Mouse (Mus musculus) liver, embryonic 14.5 days (tissue): Measurements from ENCODE around the gene Hist1h1e. TPM values are rescaled to one million over a fixed set of nuclear protein-coding genes. Genes with fewer than 3 reads are reported as not detected.

ENCODE experiments used
- ATAC-seq: fragments of 200-750 bp; cut with Nextera tagmentation; 2 replicates; pipeline ENCODE4 v1.8.0; 2017; ENCODE audit warnings: moderate number of reproducible peaks, mild to moderate bottlenecking, moderate library complexity; ENCODE audit not compliant: insufficient read depth
- DNase-seq, 3 experiments: peaks; one replicate each; pipeline ENCODE4 v3.0.0-alpha.2; 2012 to 2013; ENCODE audit warnings: low read depth in 3 of 3, low spot score in 3 of 3
- H3K27ac ChIP-seq: fragments of 300-500 bp; sonication (generic); 2 replicates; pipeline ENCODE4 v1.5.1; 2014; ENCODE audit warnings: moderate library complexity, mild to moderate bottlenecking, control low read depth, inconsistent platforms
- H3K27me3 ChIP-seq: fragments of 300-500 bp; sonication (generic); 2 replicates; pipeline ENCODE4 v1.6.1; 2014; ENCODE audit warnings: mild to moderate bottlenecking, low read length, moderate library complexity; ENCODE audit not compliant: control insufficient read depth, insufficient read depth
- H3K36me3 ChIP-seq: fragments of 300-500 bp; sonication (generic); replicated peaks from 2 replicates; pipeline ENCODE4 v1.6.1; 2014; ENCODE audit warnings: low read depth; ENCODE audit not compliant: control insufficient read depth, insufficient read depth
- H3K4me1 ChIP-seq, 2 experiments: fragments of 200-500 bp in 1 of 2; fragments of 300-500 bp in 1 of 2; sonication (generic) in 1 of 2; replicated peaks; 2 replicates each; pipeline ENCODE4 v1.6.1; 2012 to 2014; ENCODE audit warnings: antibody characterized with exemption in 1 of 2, inconsistent platforms in 1 of 2, low read length in 1 of 2; ENCODE audit not compliant: control insufficient read depth in 2 of 2, insufficient read depth in 2 of 2
- H3K4me2 ChIP-seq: fragments of 300-500 bp; sonication (generic); 2 replicates; pipeline ENCODE4 v1.6.1; 2014; ENCODE audit warnings: low read depth, mild to moderate bottlenecking, control low read depth, moderate library complexity
- H3K4me3 ChIP-seq, 2 experiments: fragments of 200-500 bp in 1 of 2; fragments of 300-500 bp in 1 of 2; sonication (generic) in 1 of 2; 2 replicates each; pipeline ENCODE4 v1.5.1; 2012 to 2014; ENCODE audit warnings: low read depth in 2 of 2, low read length in 2 of 2, mild to moderate bottlenecking in 2 of 2, control low read depth in 1 of 2, inconsistent platforms in 1 of 2, moderate library complexity in 1 of 2; ENCODE audit not compliant: insufficient read depth in 1 of 2
- H3K9ac ChIP-seq: fragments of 300-500 bp; sonication (generic); replicated peaks from 2 replicates; pipeline ENCODE4 v1.6.1; 2014; ENCODE audit warnings: mild to moderate bottlenecking, control low read depth, moderate library complexity
- H3K9me3 ChIP-seq: fragments of 300-500 bp; sonication (generic); 2 replicates; pipeline ENCODE4 v1.6.1; 2016; ENCODE audit warnings: low read length, mixed read lengths; ENCODE audit not compliant: control insufficient read depth
- CTCF ChIP-seq: IDR thresholded peaks from 2 replicates; pipeline ENCODE4 v1.5.1; 2016; ENCODE audit warnings: antibody characterized with exemption, low read depth, control low read depth
- EP300 ChIP-seq: IDR thresholded peaks from 2 replicates; pipeline ENCODE4 v1.6.1; 2016; ENCODE audit warnings: antibody characterized with exemption, low read depth
- WGBS: fragments of 180-500 bp; shearing (Covaris S2); extraction: QIAGEN DNeasy Blood & Tissue Kit; methylation state at CpG from one replicate; pipeline ENCODE4 v1.1.7; 2014; ENCODE audit not compliant: insufficient replicate concordance; 5-methylcytosine and 5-hydroxymethylcytosine counted together
- polyA plus RNA-seq, 2 experiments: library from polyadenylated mRNA; depleted of rRNA in 1 of 2; stranded (reverse) in 1 of 2; unstranded in 1 of 2; fragments of >200 nt; fragmentation: Nextera tagmentation in 1 of 2; extraction: Ambion mirVana in 1 of 2; gene quantifications; 2 replicates each; pipeline versions ENCODE4 v1.2.1 to v1.2.3; 2012 to 2014

Hist1h1e gene
- polyA plus RNA-seq, 2 experiments: 8.0 to 23.1 TPM

DNA sequence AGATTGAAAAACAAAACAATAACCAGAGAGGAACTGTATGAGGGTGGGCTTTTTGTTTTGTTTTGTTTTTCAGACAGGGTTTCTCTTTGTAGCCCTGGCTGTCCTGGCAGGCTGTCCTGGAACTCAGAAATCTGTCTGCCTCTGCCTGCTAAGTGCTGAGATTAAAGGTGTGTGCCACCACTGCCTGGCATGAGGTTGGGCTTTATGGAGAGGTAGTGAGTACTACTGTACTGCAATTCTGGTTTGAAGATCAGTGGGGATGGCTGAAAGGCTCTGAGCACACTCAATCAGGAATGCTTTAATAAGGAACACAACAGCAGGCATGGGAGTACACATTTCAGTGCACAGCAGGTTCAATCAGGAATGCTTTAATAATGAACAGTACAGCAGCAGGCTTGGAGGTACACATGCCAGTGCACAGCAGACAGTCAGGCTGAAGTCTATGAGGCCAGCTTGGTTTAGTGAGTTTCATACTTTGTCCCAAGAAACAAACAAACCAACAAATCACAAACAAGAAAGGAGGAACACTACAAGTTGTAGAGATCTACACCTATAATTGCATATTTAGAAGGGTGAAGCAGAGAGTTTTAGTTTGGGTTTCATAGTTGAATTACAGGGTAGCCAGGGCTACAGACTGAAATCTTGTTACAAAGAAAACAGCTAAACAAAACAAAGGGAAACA lies 38.8 kb downstream of the Hist1h1e start:
- Histone ChIP-seq H3K4me1 (peaks cover 31 to 33% of the 10 kb centered on the region in 2 experiments), H3K36me3 (no peaks in the 10 kb centered on the region), H3K9ac (peak overlapping the region; percentile 87), H3K27me3 (no peaks in the 10 kb centered on the region), H3K9me3 (no peaks in the 10 kb centered on the region), H3K27ac (peak overlapping the region; percentile 88), H3K4me2 (peak overlapping the region; percentile 94), H3K4me3 (peak overlapping the region; percentile 20 to 55)
- TF ChIP-seq EP300 (no peak), CTCF (no peak)
- no peak for ATAC-seq
- no peak for DNase-seq

DNA sequence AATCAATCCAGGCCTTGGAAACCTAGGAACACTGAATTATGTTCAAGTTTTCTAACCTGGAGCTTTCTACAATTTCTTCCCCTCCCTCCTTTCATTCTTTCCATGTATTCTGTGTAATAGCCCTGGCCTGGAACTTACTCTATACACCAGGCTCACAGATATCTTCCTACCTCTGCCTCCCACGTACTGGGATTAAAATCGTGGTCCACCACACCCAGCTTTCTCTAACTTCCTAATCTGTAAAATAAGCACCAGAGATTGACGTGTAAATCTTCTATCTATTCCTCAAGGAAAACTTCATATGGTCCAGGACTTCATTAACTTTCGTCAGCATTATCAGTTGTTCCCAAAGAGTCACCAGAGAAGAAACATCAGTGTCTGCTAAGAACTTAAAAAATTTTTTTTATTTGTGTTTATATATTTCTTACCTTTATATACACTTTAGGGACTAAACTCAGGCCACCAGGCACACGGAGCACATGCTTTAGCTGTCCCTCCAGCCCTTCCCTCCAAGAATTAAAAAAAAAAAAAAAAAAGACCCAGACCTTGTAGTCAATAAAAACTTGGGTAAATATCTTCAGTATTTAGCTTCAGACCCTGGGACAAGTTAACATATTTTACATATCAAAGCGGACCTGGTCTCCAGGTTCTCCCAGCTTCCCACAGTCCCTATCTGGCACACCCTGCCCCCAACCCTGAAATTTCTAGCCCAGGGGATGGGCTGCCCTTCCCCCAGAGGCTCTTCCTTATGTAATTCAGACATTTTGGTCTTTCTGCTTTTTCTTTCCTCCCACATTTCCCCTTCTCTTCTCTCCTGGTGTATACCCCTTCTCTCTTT lies 39.9 kb downstream of the Hist1h1e start:
- Histone ChIP-seq H3K4me3 (peak overlapping the region; percentile 44 to 55), H3K9ac (peak overlapping the region; percentile 87), H3K9me3 (no peaks in the 10 kb centered on the region), H3K36me3 (no peaks in the 10 kb centered on the region), H3K27ac (peak overlapping the region; percentile 88), H3K4me1 (peaks cover 32 to 34% of the 10 kb centered on the region in 2 experiments), H3K27me3 (no peaks in the 10 kb centered on the region), H3K4me2 (peak overlapping the region; percentile 94)
- ATAC-seq: peak; percentile 1; the same call in 1 of the 2 replicates
- WGBS: 8% methylated on average over 6 of the region's 6 CpGs
- no peak for TF ChIP-seq CTCF
- TF ChIP-seq EP300: no peak
- DNase-seq: no peak

DNA sequence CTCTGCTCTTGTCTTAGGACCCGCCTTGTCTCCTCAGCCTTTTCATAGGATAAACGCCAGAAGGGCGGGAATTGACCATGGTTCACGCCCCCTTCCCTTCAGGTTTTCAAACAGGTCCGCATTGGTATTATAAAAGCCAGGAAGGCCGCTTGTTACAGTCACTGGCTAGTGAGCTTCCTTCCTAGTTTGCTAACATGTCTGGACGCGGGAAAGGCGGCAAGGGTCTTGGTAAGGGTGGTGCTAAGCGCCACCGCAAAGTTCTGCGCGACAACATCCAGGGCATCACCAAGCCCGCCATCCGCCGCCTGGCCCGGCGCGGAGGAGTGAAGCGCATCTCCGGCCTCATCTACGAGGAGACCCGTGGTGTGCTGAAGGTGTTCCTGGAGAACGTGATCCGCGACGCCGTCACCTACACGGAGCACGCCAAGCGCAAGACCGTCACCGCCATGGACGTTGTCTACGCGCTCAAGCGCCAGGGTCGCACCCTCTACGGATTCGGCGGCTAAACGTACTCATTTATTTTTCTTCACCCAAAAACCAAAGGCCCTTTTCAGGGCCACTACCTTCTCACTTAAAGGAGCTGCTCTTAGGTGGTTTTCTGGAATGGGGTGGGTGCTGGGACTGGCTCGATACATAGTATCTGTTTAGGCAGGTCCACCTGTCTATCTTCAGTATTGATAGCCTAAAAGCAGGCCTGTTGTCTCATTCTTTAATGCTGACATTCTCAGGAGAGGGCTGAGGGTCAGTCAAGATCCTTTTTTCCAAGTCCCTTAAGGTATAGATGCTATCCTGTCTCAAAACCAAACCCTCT lies 40.7 kb downstream of the Hist1h1e start, which contains the start of gene Hist1h4d:
Gene Hist1h4d (plus strand): TSS at position 191 of the 811 bp plus-strand sequence.
- no peaks in the 10 kb centered on the region for H3K36me3 ChIP-seq
- under 1% methylated on average over 43 of the region's 43 CpGs for WGBS
- ATAC-seq (peak; percentile 82), DNase-seq (peak; percentile 95 to 97 (median 95))
- H3K9me3 ChIP-seq: no peaks in the 10 kb centered on the region
- peak within 1 kb of the TSS; percentile 94 for H3K4me2 ChIP-seq
- no peaks in the 10 kb centered on the region for H3K27me3 ChIP-seq
- H3K4me1 ChIP-seq: peaks cover 35 to 36% of the 10 kb centered on the region in 2 experiments
- H3K27ac ChIP-seq: peak within 1 kb of the TSS; percentile 88
- H3K4me3 ChIP-seq: peak within 1 kb of the TSS; percentile 44 to 55
- TF ChIP-seq CTCF (0 out of 2 replicates have a peak, but pooled peaks have one; percentile 7), EP300 (peak; percentile 92)
- H3K9ac ChIP-seq: peak within 1 kb of the TSS; percentile 87

DNA sequence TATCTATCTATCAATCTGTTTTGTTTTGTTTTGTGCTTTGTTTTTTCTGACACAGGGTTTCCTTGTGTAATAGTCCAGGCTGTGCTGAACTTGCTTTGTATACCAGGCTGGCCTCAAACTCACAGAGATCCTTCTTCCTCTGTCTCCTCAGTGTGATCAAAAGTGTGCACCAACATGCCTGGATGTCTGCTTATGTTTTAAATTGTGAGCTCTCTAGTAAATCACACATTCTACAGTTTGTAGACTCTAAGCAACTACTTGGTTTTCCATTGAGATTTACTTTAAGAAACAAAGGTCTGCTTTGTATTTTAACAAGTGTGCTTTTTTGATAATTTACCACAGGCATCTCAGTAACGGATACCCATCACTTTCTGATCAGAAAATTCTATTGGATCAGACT lies 44.5 kb downstream of the Hist1h1e start:
- WGBS: 81% methylated on average over 1 of the region's 1 CpGs
- peak overlapping the region; percentile 57 for H3K9ac ChIP-seq
- H3K36me3 ChIP-seq: no peaks in the 10 kb centered on the region
- no peak for DNase-seq
- H3K27me3 ChIP-seq: no peaks in the 10 kb centered on the region
- peaks cover 22 to 23% of the 10 kb centered on the region in 2 experiments for H3K4me1 ChIP-seq
- H3K9me3 ChIP-seq: no peaks in the 10 kb centered on the region
- TF ChIP-seq CTCF (no peak), EP300 (no peak)
- peak overlapping the region in 1 of 2 experiments; percentile 8; a peak in 2 of 4 replicates for H3K4me3 ChIP-seq
- peak overlapping the region; percentile 98 for H3K27ac ChIP-seq
- peak overlapping the region; percentile 96 for H3K4me2 ChIP-seq
- ATAC-seq: no peak
